Mouse (Mus musculus) WW6 (cell line): Measurements from ENCODE around the gene Timm10.

Experiments used
- DNase-seq: peaks from one replicate; pipeline ENCODE4 v3.0.0-alpha.2; 2013; ENCODE audit warnings: low read depth, low spot score

Gene Timm10

DNA sequence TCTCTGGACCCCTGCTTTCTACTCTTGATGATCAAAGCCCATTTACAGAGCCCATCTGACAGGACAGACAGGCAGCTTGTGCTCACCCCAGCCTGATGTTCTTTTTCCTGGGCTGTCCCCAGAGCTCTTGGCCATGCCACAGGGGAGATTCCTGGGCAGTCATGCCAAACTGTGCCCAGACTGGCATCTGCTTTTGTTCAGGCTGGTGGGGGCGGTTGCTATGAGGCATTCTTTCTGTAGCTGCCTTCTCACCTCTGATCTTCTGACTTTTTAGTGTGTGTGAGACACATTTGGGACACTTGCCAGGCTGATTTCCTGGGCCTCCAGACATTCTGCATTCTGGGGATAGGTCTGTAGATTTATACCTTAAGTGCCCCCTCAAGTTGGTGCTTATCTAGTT lies 31.8 kb downstream of the Timm10 start:
- no peak for DNase-seq

DNA sequence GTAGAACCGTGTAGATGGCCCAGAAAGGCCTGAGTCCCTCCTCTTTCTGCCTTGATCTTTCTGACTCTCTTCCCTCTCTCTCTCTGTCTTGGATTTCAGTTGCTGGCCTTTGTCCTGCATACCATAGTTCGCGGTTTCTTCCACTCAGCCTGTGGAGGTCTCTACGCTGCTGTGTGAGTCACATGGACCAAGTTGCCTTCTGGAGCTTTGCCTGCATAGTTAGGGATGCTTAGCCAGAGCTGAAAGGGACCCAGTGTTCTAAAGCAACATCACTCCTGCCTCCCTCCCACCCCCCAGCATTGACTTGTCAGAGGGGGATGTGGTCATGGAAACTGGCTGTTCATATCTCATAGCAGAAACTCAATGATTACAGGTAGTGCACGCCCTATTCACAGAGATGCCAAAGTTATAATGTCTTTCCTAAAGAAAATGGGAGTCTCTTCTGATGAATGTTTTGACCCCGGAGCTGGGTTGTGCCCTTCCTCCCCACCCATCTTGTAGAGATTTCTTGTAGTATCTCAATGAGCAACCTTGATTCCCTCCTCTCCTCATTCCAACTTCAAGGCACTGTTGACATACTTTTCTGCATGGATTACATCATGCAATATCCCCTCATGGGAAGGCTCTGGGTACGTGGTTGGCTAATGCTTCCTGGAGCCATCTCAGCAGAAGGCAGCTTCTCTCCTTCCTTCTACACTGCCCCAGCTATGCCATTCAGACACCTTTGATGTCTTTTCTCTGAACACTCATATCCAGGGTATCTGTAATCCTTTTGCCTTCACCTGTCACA lies 33.4 kb downstream of the Timm10 start:
- DNase-seq, result no peak

DNA sequence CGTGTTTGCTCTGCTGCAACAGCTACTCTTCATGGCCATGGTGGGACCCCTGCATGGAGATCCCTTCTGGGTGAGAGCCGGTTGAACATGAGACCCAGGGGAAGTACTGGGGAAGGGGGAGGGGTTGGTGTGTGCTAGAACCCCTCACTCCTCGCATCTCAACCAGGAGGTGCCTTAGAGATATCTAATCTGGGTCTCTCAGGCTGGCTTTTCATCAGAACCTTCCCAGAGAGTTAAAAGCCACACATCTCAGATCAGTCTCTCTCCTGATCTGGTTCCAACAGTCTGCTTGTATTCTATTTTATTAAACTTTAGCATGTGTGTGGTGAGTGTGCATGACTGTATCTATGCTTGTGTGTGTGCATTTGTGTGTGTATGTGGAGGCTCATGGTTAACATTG lies 34.6 kb downstream of the Timm10 start:
- no peak for DNase-seq

DNA sequence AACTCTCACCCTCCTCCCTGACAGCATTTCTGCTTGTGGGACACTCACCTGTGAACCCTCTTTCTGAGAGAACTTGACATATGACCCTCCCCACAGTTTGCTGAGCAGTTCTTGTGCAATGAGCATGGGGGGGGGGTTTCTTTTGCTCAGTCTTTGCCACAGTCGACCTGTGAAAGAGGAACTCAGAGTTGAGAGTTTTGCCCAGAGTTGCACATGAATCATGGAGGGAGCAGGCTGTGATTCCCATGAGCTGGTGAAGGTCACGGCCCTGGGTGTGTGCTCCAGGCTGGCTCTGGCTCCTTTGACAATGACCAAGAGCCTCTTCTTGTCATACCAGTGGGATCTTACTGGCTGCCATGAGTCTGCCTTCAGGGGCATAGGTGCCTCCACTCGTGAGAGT lies 35.4 kb downstream of the Timm10 start:
- DNase-seq, result no peak

DNA sequence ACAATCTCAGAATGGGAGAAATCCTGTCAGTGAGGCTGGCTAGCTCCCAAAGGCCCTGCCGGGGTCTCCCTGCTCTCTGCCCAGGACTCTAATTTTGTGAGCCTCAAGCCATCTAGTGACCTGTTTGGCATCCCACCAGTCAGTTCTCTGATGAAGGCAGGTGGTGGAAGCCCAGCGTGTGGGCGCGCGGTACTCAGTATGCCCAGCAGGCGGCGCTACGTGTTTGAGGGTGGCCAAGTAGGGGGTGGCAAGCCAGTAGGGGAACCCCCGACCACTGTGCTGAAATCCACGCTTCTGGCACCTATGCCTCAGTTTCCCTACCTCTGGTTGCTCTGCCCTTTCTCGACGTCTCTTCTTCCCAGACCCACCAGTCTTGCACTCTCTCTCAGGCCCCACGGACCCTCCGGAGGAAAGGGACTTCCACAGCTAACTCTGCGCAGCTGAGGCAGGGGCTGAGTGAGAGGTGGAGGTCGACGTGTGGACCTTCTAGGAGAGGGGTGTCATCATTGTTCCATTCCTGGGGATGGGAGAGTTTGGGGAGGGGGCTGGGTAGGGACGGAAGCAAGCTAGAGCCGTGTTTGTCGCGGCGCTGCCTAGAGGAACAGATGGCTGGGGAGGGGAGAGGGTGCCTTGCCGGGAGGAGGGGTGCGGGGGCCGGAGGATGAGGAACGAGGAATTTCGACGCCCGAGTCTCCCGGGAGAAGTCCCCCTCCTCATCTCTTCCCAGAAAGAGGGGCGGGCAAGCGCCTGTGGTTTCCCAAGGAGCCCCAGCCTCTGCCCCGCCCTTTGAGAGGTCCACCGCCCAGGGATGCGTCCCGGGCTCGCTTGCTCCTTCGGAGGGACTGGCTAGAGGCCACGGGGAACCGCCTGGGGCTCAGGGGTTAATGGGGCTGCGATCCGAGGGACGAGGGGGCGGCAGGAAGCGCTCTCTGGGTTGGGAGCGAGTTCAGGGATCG lies 39.1 kb downstream of the Timm10 start:
- DNase-seq, result no peak

DNA sequence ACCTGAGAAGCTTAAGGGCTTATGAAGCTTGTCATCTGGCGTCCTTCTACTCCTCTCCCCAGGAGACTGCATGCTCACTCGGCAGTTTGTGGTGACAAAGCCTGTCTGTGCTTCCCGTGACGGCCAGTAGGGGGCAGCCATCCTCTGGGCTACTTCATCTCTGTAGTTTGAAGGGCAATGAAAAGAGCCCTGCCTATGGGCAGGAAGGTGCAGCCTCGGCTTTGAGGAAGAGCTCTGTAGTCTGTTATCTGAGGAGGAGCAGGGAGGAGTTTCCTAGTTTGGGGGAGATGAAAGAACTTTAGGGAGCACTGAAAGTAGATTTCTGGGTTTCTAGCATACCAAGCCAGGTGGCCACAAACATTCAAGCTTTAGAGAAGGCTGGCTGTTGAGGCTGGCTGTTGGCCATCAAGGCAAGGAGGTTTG lies 41.7 kb downstream of the Timm10 start:
- peak; percentile 72 for DNase-seq

DNA sequence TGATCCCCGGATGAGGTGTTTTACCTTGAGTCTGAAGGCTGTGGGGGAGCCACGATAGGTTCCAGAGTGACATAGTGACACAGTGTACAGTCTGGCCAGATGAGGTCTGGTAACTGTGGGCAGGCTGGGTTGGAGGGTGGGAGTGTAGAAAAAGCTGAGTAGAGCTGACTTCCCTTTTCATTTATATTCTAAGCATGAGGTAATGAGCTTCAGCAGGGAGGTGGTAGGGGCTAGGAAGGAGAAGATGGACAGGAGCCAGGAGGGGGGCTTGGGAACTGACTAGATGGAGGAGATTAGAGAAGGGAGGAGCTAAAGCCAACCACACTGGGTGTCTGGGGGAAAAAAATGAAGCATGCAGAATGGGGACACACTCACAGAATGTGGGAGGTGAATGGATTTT lies 42.2 kb downstream of the Timm10 start:
- no peak for DNase-seq

DNA sequence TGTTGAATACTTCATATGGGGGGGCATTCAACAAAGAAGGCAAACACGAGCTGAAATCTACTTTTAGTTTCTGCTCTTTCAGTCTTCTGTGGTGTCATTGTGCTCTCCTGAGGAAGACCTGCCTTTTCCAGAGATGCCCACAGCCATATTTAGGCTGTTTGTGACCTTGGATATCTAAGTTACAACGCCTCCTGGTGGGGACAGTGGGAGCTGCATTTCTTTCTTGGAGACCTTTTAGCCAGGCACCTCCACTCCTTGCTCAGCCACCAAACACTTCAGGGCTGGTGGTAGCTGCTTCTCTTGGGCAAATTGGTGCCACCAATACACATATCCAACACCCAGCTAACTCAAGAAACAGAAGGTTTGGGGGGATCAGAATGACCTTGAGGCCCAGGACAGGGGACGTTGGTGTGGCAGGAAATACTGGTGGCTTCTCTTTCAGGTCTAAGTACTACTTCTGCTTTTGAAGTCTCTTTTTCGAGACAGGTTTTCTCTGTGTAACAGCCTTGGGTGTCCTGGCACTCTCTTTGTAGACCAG lies 43.9 kb downstream of the Timm10 start:
- DNase-seq, result no peak

DNA sequence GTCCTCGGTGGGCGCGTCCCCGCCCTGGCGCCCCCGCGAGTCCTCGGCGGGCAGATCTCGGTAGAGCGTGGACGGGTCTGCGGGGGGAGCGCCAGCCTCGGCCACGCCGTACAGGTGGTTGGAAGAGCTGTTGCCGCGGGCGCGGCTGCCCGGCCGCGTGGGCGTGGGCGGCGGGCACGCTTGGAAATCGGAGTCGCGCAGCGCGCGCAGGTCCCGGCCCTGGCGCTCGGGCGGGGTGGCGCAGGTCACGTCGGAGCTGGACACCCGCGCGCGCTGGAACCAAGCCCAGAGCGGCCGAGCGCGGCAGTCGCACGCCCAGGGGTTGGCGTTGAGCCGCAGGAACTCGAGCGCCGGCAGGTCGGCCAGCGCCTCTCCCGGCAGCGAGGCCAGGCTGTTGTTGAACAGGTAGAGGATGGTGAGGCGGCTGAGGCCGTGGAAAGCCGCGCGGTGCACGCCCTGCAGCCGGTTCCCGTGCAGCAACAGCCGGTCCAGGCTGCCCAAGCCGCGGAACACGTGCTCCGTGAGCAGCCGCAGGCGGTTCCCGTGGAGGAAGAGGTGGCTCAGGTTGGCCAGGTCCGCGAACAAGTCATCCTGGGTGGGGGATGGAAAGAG lies 45.4 kb downstream of the Timm10 start:
- DNase-seq, result no peak

DNA sequence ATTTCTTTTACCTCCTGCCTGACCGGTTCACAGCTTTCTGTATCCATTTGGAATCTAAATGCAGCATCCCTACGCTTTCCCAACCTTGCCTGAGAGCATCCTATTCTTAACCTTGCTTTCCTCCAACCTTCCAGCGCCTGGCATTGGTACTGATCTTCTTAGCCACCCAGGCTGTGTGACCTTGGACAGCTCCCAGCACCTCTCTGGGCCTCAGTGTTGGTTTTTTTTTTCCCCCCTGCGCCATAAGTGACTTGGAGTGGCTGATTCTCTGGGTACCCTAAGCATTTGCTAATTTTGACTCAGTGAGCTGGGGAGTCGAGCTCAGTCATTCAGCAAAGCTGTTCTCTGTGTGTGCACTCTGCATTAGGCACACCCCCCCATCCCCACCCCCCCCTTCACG lies 49.0 kb downstream of the Timm10 start:
- no peak for DNase-seq
